Mouse (Mus musculus) adrenal gland, adult (tissue): ENCODE results near the gene Galnt2.

ENCODE experiments used
- DNase-seq, 2 experiments: peaks; one replicate each; pipeline ENCODE4 v3.0.0; 2022 to 2023; ENCODE audit warnings: low spot score in 1 of 2; ENCODE audit not compliant: inconsistent age in 2 of 2

Gene Galnt2

GRCm38 (mm10) chr8:124231176-124231484, at the start of gene Galnt2:
TSS of gene Galnt2 (plus strand) at chr8:124231391.
- DNase-seq = peak; percentile 92 to 95

GRCm38 (mm10) chr8:124181751-124182150, 49.4 kb upstream of the Galnt2 start:
- DNase-seq = peak in 1 of 2 experiments; percentile 46

GRCm38 (mm10) chr8:124182224-124182623, 49.0 kb upstream of the Galnt2 start:
- peak; percentile 66 to 93 for DNase-seq

- DNase-seq = no peak
Measured at GRCm38 (mm10) chr8:124184078-124184477, 47.1 kb upstream of the Galnt2 start.

- no peak for DNase-seq
Measured at GRCm38 (mm10) chr8:124184507-124184906, 46.7 kb upstream of the Galnt2 start.

GRCm38 (mm10) chr8:124185081-124185480, 46.1 kb upstream of the Galnt2 start:
- no peak for DNase-seq

- no peak for DNase-seq
Measured at GRCm38 (mm10) chr8:124190388-124190787, 40.8 kb upstream of the Galnt2 start.

- DNase-seq = no peak
Measured at GRCm38 (mm10) chr8:124192242-124192641, 38.9 kb upstream of the Galnt2 start.

GRCm38 (mm10) chr8:124192976-124193375, 38.2 kb upstream of the Galnt2 start:
- peak; percentile 86 to 93 for DNase-seq

- DNase-seq = no peak
Measured at GRCm38 (mm10) chr8:124193992-124194391, 37.2 kb upstream of the Galnt2 start.

GRCm38 (mm10) chr8:124196195-124196594, 35.0 kb upstream of the Galnt2 start:
- no peak for DNase-seq

GRCm38 (mm10) chr8:124196797-124197196, 34.4 kb upstream of the Galnt2 start:
- DNase-seq = no peak

GRCm38 (mm10) chr8:124198230-124198629, 33.0 kb upstream of the Galnt2 start:
- no peak for DNase-seq

- peak in 1 of 2 experiments; percentile 47 for DNase-seq
Measured at GRCm38 (mm10) chr8:124200400-124200799, 30.8 kb upstream of the Galnt2 start.

GRCm38 (mm10) chr8:124201706-124202105, 29.5 kb upstream of the Galnt2 start:
- peak in 1 of 2 experiments; percentile 14 for DNase-seq

GRCm38 (mm10) chr8:124202895-124203294, 28.3 kb upstream of the Galnt2 start:
- peak in 1 of 2 experiments; percentile 12 for DNase-seq

- DNase-seq = no peak
Measured at GRCm38 (mm10) chr8:124204001-124204601, 27.1 kb upstream of the Galnt2 start.

- no peak for DNase-seq
Measured at GRCm38 (mm10) chr8:124212148-124212547, 19.0 kb upstream of the Galnt2 start.

GRCm38 (mm10) chr8:124216951-124217350, 14.2 kb upstream of the Galnt2 start:
- no peak for DNase-seq

GRCm38 (mm10) chr8:124229883-124230282, 1.3 kb upstream of the Galnt2 start:
- DNase-seq = peak in 1 of 2 experiments; percentile 36

GRCm38 (mm10) chr8:124230496-124231175, 555 bp upstream of the Galnt2 start:
- peak; percentile 49 to 71 for DNase-seq

- DNase-seq = peak; percentile 72 to 87
Measured at GRCm38 (mm10) chr8:124231485-124232279, 491 bp downstream of the Galnt2 start.
